Mouse (Mus musculus) thymus, postnatal 36 days (tissue): ENCODE data around the gene Aph1b.

Experiments
- DNase-seq, 2 experiments: peaks; one replicate each; pipeline ENCODE4 v3.0.0; 2022; ENCODE audit warnings: mixed read lengths in 2 of 2

Gene Aph1b

GRCm38 (mm10) chr9:66739516-66739915, 55.8 kb downstream of the Aph1b start:
- DNase-seq, result no peak

- no peak for DNase-seq
Measured at GRCm38 (mm10) chr9:66736551-66736950, 58.7 kb downstream of the Aph1b start.

- no peak for DNase-seq
Measured at GRCm38 (mm10) chr9:66736016-66736415, 59.3 kb downstream of the Aph1b start.

- DNase-seq, result no peak
Measured at GRCm38 (mm10) chr9:66735122-66735521, 60.2 kb downstream of the Aph1b start.

GRCm38 (mm10) chr9:66734568-66734967, 60.7 kb downstream of the Aph1b start:
- DNase-seq, result no peak

- peak; percentile 7 to 21 for DNase-seq
Measured at GRCm38 (mm10) chr9:66732791-66733691, 62.2 kb downstream of the Aph1b start.

GRCm38 (mm10) chr9:66731284-66731683, 64.0 kb downstream of the Aph1b start:
- DNase-seq, result no peak

GRCm38 (mm10) chr9:66730556-66730955, 64.7 kb downstream of the Aph1b start:
- DNase-seq, result no peak

GRCm38 (mm10) chr9:66727333-66727732, 68.0 kb downstream of the Aph1b start:
- no peak for DNase-seq

GRCm38 (mm10) chr9:66725591-66725990, 69.7 kb downstream of the Aph1b start:
- no peak for DNase-seq
